Mouse (Mus musculus) olfactory bulb, adult 2 months (tissue): ENCODE results near the gene Pex11a. TPM values are rescaled to one million over a fixed set of nuclear protein-coding genes. Genes with fewer than 3 reads are reported as not detected.
"Not testable (repeated sequence)": the region's sequence is repeated elsewhere in the genome, so short reads cannot be mapped to it uniquely, and the experiment has no call there.

ENCODE experiments used
- H3K27ac ChIP-seq: fragments of 200-500 bp; 2 replicates; pipeline ENCODE4 v1.5.1; 2012; ENCODE audit warnings: low read depth, low read length; ENCODE audit not compliant: insufficient read depth
- H3K4me1 ChIP-seq: fragments of 200-500 bp; 2 replicates; pipeline ENCODE4 v1.6.1; 2012; ENCODE audit warnings: low read length; ENCODE audit not compliant: control insufficient read depth, insufficient read depth
- H3K4me3 ChIP-seq: fragments of 200-500 bp; 2 replicates; pipeline ENCODE4 v1.5.1; 2012; ENCODE audit warnings: mild to moderate bottlenecking, low read depth, low read length, moderate library complexity; ENCODE audit not compliant: insufficient read depth
- CTCF ChIP-seq: fragments of 200-500 bp; IDR thresholded peaks from 2 replicates; pipeline ENCODE4 v1.5.1; 2012; ENCODE audit warnings: low read depth, mild to moderate bottlenecking, low read length, moderate library complexity; ENCODE audit not compliant: insufficient read depth
- POLR2A ChIP-seq: fragments of 200-500 bp; IDR thresholded peaks from 2 replicates; pipeline ENCODE4 v1.6.1; 2012; ENCODE audit warnings: mild to moderate bottlenecking, low read depth, low read length, moderate library complexity; ENCODE audit not compliant: insufficient read depth
- WGBS: fragments of 180-500 bp; shearing (Covaris S2); methylation state at CpG from one replicate; pipeline ENCODE4 v1.1.7; 2018; 5-methylcytosine and 5-hydroxymethylcytosine counted together
- polyA plus RNA-seq: library from polyadenylated mRNA; stranded (reverse); fragments of >200 nt; gene quantifications from 2 replicates; pipeline ENCODE4 v1.2.4, GENCODE M21; 2012; ENCODE audit warnings: low replicate concordance; ENCODE audit not compliant: missing spikeins, insufficient read depth, insufficient read length

Gene Pex11a
- not detected in 2 replicates for polyA plus RNA-seq

DNA sequence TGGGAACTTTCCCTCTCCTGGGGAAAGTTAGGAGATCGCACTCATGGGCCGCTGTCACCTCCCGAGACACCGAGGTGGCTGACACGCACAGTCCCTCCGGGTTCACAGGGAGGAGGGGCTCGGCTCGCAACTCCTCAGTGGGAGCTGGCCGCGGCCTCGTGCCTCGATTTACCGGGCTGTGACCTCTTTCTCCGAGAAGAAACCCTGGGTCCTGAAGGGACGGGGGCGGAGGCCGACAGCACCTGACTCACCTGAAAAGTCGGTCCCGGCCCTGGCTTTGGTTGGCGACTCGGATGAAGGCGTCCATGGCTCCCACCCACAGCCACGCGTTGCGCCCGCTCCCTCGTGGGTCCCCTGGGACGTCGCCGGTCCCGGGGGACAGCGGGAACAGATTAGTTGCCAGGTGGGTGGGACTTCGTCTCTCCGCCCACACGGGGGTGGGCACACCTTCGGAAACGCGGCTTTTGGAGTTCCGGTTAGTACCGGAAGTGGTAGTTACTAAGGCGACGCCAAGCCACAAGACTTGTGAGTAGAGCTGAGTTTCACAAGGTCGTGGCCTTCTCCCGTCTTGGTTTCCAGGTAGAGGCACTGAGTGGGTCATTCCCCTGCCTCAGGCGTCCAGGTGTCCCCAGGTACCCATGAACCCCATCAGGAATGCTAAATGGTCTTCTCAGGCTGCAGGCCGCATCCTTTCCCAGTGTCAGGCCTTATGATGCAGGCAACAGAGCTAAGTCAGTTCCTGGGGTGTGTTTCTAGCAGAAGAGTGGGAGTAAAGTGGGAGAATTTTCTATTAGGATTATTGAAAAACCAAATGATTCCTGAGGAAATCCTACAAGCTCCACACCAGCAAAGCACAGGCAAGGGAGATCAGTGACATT, at the start of gene Pex11a, which contains the start of gene Wdr93:
Pex11a (minus strand) TSS at position 473 of the 878 bp plus-strand sequence.
Wdr93 (plus strand) TSS at position 505 of the 878 bp plus-strand sequence.
- WGBS, result 2% methylated on average over 46 of the region's 46 CpGs
- Histone ChIP-seq H3K27ac (no peak within 1 kb of the TSS), H3K4me1 (0 out of 2 replicates have a peak, but pooled peaks cover 2% of the 10 kb centered on the region), H3K4me3 (peak within 1 kb of the TSS; percentile 61)
- TF ChIP-seq POLR2A (no peak), CTCF (no peak)

DNA sequence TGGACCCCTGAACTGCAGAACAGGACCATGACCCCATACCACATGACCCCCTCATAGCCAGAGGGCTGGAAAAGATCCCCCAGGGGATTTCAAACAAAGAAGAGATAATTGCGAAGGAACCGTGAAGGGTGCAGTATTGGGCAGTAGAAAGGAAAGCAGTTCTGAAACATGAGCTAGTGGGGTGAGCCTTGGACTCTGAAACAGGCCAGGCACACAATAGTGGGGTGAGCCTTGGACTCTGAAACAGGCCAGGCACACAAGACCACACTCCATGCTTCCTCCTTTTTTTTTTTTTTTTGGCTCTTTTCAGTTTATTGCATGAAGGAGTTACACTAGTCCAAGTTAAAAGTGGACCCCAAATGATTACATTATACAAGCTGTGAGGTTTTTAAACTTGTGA, 46.9 kb upstream of the Pex11a start:
- H3K27ac ChIP-seq, H3K4me3 ChIP-seq: not testable (repeated sequence)
- 79% methylated on average over 2 of the region's 2 CpGs for WGBS
- H3K4me1 ChIP-seq, result peaks cover 13% of the 10 kb centered on the region

DNA sequence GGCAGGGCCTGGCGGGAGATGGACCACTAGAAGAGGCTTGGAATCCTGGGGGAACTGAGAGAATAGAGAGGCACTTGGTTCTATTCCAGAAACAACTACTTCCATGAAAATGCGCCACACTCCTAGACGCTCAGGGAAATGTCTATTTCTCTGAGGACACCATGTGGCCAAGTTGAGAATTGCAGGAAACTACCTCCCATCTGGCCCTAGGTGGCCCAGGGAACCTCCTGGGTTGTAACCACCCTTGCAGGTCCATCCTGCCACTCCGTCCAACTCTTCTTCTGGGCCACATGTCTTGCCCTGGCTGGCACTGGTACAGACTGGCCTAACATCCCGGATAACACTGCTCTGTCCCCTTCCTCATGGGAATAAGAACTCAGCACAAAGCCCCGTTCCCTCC, 43.4 kb upstream of the Pex11a start:
- no peak overlapping the region for H3K27ac ChIP-seq
- no peak overlapping the region for H3K4me3 ChIP-seq
- TF ChIP-seq POLR2A, result no peak
- peak; percentile 45; the same call in 1 of the 2 replicates for TF ChIP-seq CTCF
- no peaks in the 10 kb centered on the region for H3K4me1 ChIP-seq
- 17% methylated on average over 6 of the region's 6 CpGs for WGBS

DNA sequence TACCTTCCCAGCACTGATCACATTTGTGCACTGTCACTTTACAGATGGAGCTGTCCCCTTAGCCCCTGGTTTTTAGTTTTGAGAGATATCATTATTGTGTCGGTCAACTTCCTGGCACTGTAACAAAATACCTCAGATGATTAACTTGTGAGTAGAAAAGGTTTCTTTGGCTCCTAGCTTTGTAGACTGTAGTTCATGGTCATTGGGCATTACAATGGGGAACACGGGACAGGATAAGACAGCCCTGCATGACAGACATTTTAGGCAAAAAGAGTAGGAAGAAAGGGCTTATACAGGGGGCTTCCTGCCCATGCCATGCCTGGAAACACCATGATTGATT, 39.6 kb upstream of the Pex11a start:
- Histone ChIP-seq H3K27ac (no peak overlapping the region), H3K4me1 (peaks cover 3% of the 10 kb centered on the region), H3K4me3 (no peak overlapping the region)
- WGBS, result 90% methylated on average over 2 of the region's 2 CpGs
- no peak for TF ChIP-seq CTCF
- TF ChIP-seq POLR2A, result no peak

DNA sequence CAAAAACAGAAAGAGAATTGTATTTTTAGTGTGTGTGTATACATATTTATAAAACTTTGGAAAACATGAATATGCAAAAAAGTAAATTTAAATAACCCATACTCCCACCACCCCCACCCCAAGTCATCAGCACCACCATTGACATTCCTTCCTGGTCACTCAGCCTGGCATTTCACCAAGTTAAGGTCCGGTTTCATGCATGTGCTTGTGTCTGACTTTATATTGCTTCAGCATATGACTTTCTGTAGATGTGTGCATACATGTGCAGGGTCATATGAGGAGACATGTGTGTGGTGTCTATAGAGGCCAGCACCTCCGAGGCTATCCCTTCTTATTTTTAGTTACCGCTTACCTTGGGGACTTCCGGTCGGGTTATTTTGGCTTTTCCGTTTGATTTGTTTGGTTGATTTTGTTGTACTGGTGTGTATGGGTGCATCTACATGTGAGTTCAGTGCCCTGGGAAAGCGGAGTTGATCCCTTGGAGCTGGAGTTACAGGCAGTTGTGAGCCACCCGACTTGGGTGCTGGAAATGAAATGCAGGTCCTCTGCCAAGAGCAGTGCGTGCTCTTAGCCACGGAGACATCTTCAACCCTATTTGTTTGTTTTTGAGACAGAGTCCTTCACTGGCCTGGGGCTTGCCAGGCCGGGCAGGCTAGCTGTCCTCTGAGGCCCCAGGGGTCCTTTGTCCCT, 39.0 kb upstream of the Pex11a start:
- no peak overlapping the region for H3K27ac ChIP-seq
- whole genome bisulfite sequencing, result 77% methylated on average over 11 of the region's 11 CpGs
- H3K4me1 ChIP-seq, result peaks cover 3% of the 10 kb centered on the region
- H3K4me3 ChIP-seq, result no peak overlapping the region
- no peak for TF ChIP-seq POLR2A
- TF ChIP-seq CTCF, result no peak

DNA sequence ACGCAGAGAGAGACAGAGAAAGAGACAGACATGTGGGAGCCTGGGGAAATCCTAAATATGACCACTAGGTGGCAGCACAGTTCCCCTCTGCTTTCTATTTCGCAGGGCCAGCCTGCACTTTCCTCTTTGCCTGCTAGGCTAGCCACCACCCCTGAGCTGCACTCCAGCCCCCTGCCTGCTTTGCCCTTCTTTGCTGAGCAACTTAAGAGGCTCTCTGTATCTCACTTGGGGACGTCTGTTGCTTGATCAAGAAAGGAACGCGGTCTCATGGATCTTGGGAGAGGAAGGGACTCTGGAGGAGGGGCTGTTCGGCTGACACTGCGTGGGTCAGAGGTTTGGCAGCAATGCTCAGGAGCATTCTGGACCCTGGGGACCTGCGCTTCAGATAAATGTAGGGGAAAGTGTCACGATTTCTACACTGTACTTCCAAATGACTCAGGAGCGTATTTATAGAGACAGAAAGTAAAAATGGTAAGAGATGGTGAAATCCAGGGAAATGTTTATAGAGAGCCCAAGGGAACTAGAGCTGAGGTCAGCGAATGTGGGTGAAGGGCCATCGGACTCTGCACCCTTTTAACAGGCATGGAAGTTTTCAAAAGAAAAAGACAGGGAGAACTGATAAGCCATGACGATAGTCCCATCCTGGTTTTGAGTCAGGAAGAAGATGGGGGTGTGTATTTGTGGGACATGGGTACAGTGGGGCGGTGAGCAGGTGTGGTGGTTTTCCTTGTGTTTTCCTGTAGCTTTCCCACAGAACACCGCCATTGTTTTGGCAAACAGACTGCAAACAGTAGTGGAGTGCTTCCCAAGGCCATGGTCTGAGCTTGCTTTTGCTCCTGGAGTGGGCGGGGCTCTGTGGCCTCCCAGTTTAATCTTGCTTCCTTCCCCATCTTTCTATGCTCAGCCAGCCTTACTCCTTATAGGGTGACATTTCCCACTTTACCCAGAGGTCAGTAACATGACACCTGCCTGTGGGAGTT, 38.0 kb upstream of the Pex11a start:
- no peak overlapping the region for H3K27ac ChIP-seq
- 31% methylated on average over 16 of the region's 16 CpGs for WGBS
- peak; percentile 79 for TF ChIP-seq CTCF
- no peak for TF ChIP-seq POLR2A
- peak overlapping the region; percentile 35 for H3K4me3 ChIP-seq
- peaks cover 3% of the 10 kb centered on the region for H3K4me1 ChIP-seq

DNA sequence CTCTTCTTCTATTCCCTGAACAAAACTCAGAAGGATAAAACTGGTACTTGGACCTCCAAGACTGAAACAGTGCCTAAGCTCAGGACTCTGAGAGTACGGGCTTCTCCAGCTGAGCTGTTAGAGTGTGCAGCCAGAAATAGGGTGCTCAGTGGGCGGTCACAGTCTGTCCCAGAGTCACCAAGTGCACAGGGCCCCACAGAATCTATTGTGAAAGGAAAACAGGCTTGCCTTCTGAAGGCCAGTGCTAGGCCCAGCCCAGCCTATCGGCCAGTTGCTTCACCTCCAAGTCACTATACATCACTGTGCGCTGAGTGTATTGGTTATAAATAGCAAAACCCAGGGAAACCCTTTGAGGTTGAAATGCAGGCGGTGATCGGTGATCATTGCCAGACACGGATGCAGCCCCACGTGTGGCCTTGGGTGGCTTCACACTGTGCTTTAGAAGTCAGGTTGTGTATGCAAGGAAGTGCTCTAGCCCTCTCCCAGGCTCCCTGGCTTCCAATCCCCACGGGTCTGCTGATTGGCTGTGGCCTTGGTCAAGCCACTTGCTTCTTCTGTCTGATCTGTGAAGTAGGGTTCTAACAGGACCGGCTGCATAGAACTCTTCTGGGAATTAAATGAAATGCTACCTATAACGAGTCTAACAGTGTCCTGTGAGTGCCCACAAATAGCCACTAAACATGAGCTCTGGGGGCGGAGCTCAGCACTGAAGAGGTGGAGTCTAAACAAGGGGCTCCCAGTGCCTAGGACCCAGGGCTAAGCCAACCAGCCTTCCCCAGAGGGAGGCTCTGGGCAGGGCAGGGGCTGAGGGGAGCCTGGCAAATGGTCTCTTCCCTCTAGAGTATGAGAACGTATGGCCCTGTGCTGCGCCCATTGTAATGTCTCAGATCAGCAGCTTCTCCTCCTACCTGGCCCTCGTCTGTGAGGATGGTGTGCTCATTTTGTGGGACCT, 28.9 kb upstream of the Pex11a start:
- WGBS, result 56% methylated on average over 15 of the region's 15 CpGs
- no peak for TF ChIP-seq POLR2A
- no peak for TF ChIP-seq CTCF
- Histone ChIP-seq H3K27ac (no peak overlapping the region), H3K4me1 (peaks cover 5% of the 10 kb centered on the region), H3K4me3 (no peak overlapping the region)

DNA sequence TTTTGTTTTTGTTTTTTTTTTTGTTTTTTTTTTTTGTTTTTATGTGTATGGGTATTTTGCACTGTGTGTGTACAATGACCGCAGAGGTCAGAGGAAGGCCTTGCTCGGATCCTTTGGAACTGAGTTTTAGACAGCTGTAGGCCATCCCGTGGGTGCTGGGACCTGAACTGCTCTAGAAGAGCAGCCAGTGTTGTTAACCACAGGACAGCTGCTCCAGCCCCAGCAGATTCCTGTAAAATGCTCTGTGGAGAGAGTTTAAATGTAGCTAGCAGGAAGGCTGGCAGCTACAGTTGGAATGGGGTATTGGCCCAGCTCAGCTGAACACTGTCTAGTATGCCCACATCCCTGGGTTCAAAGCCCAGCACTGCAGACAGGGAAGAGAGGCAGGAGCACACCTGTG, 26.7 kb upstream of the Pex11a start:
- TF ChIP-seq CTCF (no peak), POLR2A (no peak)
- 86% methylated on average over 3 of the region's 3 CpGs for WGBS
- peaks cover 5% of the 10 kb centered on the region for H3K4me1 ChIP-seq
- no peak overlapping the region for H3K4me3 ChIP-seq
- no peak overlapping the region for H3K27ac ChIP-seq
